Comparison of ENCODE assay signal across 28 mouse cellular contexts in the genomic region with DNA sequence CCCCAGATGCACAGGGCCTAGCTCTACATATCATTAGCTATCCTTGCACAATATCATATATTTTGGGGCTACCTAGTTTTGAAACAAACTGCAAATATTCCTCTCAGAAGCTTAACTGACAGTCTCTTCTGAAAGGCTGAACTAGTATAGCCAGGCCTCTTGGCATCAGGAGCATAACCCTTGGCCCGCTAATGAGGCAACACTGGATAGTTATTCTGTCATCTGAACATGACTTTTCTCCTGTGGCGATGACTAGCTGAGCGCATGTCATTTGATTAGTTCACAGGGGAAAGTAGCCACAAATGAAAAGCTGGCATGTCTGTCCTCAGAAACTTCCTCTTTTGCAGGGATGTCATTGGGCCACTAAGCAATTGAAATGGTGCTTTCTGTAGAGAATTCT. TPM values are rescaled to one million over a fixed set of nuclear protein-coding genes. Genes with fewer than 3 reads are reported as not detected.
DNase-seq lines count a peak whose midpoint lies in the region; ATAC-seq lines count a peak whose summit lies in the region.
"Had no signal": no experiment of that assay in that cellular context is flagged by ENCODE, and none has a peak within 500 bp of the region (broad histone marks: within the 10 kb centered on the region; RNA-seq: fewer than 3 reads in every experiment).

No protein-coding gene starts in this region.

- WGBS in heart, embryonic 10.5 days, result 88% methylated on average over 3 of the region's 3 CpGs
- 93% methylated on average over 3 of the region's 3 CpGs for WGBS in midbrain, embryonic 11.5 days
- 92% methylated on average over 3 of the region's 3 CpGs for WGBS in midbrain, embryonic 10.5 days

- H3K4me1 ChIP-seq in heart, embryonic 10.5 days, result no peaks in the 10 kb centered on the region
- H3K4me1 ChIP-seq in midbrain, embryonic 11.5 days (ENCODE audit: control insufficient read depth, insufficient read depth, low read length), result no peaks in the 10 kb centered on the region
- H3K4me1 ChIP-seq in midbrain, embryonic 10.5 days, result no peaks in the 10 kb centered on the region
- H3K4me1 ChIP-seq: embryonic facial prominence, embryonic 13.5 days; embryonic facial prominence, embryonic 15.5 days; forebrain, embryonic 13.5 days; forebrain, embryonic 15.5 days had no signal

- H3K36me3 ChIP-seq in heart, embryonic 10.5 days, result no peaks in the 10 kb centered on the region
- no peaks in the 10 kb centered on the region for H3K36me3 ChIP-seq in midbrain, embryonic 11.5 days (ENCODE audit: control insufficient read depth, insufficient read depth, low read length)
- no peaks in the 10 kb centered on the region for H3K36me3 ChIP-seq in midbrain, embryonic 10.5 days
- H3K36me3 ChIP-seq: embryonic facial prominence, embryonic 13.5 days; embryonic facial prominence, embryonic 15.5 days; forebrain, embryonic 15.5 days; G1E had no signal

- no peak overlapping the region for H3K9ac ChIP-seq in midbrain, embryonic 11.5 days (ENCODE audit: low read length)
- H3K9ac ChIP-seq: embryonic facial prominence, embryonic 13.5 days; embryonic facial prominence, embryonic 15.5 days; forebrain, embryonic 13.5 days; forebrain, embryonic 15.5 days; forebrain, postnatal 0 days had no signal

- no peaks in the 10 kb centered on the region for H3K9me3 ChIP-seq in heart, embryonic 10.5 days
- no peaks in the 10 kb centered on the region for H3K9me3 ChIP-seq in midbrain, embryonic 11.5 days (ENCODE audit: control insufficient read depth, low read length)
- H3K9me3 ChIP-seq in midbrain, embryonic 10.5 days (replicated peaks), result no peaks in the 10 kb centered on the region
- H3K9me3 ChIP-seq: embryonic facial prominence, embryonic 13.5 days; embryonic facial prominence, embryonic 15.5 days; forebrain, embryonic 13.5 days; forebrain, embryonic 15.5 days had no signal

- H3K4me3 ChIP-seq in heart, embryonic 10.5 days, result no peak overlapping the region
- H3K4me3 ChIP-seq in midbrain, embryonic 11.5 days (ENCODE audit: low read depth, low read length), result no peak overlapping the region
- no peak overlapping the region for H3K4me3 ChIP-seq in midbrain, embryonic 10.5 days
- H3K4me3 ChIP-seq: embryonic facial prominence, embryonic 13.5 days; embryonic facial prominence, embryonic 15.5 days; erythroblast, embryonic 14.5 days; forebrain, embryonic 13.5 days; forebrain, embryonic 15.5 days had no signal

- H3K27ac ChIP-seq in heart, embryonic 10.5 days, result no peak overlapping the region
- H3K27ac ChIP-seq in midbrain, embryonic 11.5 days (ENCODE audit: low read depth, low read length), result no peak overlapping the region
- no peak overlapping the region for H3K27ac ChIP-seq in midbrain, embryonic 10.5 days (replicated peaks)
- H3K27ac ChIP-seq: embryonic facial prominence, embryonic 13.5 days; embryonic facial prominence, embryonic 15.5 days; forebrain, embryonic 13.5 days; forebrain, embryonic 15.5 days had no signal

- no peak overlapping the region for H3K4me2 ChIP-seq in midbrain, embryonic 11.5 days
- H3K4me2 ChIP-seq: embryonic facial prominence, embryonic 13.5 days; embryonic facial prominence, embryonic 15.5 days; forebrain, embryonic 13.5 days; forebrain, embryonic 15.5 days had no signal

- no peak for ATAC-seq in midbrain, embryonic 11.5 days (ENCODE audit: low FRiP score)
- ATAC-seq: activated CD4-positive, CD25-positive, alpha-beta regulatory T cell, adult 4 months; forebrain, embryonic 13.5 days; forebrain, embryonic 15.5 days; forebrain, postnatal 0 days; Patski had no signal

- H3K27me3 ChIP-seq in heart, embryonic 10.5 days (ENCODE audit: insufficient read depth, poor library complexity, severe bottlenecking), result no peaks in the 10 kb centered on the region
- H3K27me3 ChIP-seq in midbrain, embryonic 11.5 days (ENCODE audit: control insufficient read depth, insufficient read depth, low read length), result no peaks in the 10 kb centered on the region
- no peaks in the 10 kb centered on the region for H3K27me3 ChIP-seq in midbrain, embryonic 10.5 days (ENCODE audit: low read depth, poor library complexity, severe bottlenecking)
- H3K27me3 ChIP-seq: CH12.LX; embryonic facial prominence, embryonic 13.5 days; embryonic facial prominence, embryonic 15.5 days; forebrain, embryonic 13.5 days; forebrain, embryonic 15.5 days; Patski had no signal

- intact Hi-C loops in heart, postnatal 10 days (cut with DNase I), result no loop called here
- intact Hi-C loops in gastrocnemius, postnatal 14 days (cut with DNase I; ENCODE audit: low total_unique reads), result no loop called here

- peak; percentile 5 for DNase-seq in adrenal gland, postnatal 14 days
- DNase-seq in adrenal gland, postnatal 4 days (ENCODE audit: low spot score in 2 of 2), result no peak
- DNase-seq in heart, embryonic 10.5 days (ENCODE audit: low spot score), result peak; percentile 47
- no peak for DNase-seq in heart, postnatal 10 days
- DNase-seq in midbrain, embryonic 11.5 days (ENCODE audit: low spot score, missing footprints), result peak; percentile 10
- DNase-seq in midbrain, embryonic 10.5 days (ENCODE audit: low spot score), result no peak
- peak; percentile 57 for DNase-seq in fat pad, adult 2 months (ENCODE audit: extremely low read depth, low read depth, low spot score)
- DNase-seq in gastrocnemius, postnatal 14 days, result no peak
- DNase-seq: adrenal gland, adult 2 months; adrenal gland, postnatal 36 days; cerebellum, adult 11 months; cerebellum, adult 18-20 months; cerebellum, adult 8-10 months; cerebellum, adult 9-11 months; cerebellum, postnatal 14 days; cerebellum, postnatal 36 days; embryo, embryonic 11 days; forebrain, postnatal 0 days had no signal

RNA-seq across cellular contexts. Expression of gene Irx2, which starts 29.4 kb away (rescaled TPM):
- total RNA-seq in adrenal gland, postnatal 14 days (2021), result 0.41 and 0.45 TPM in 2 replicates
- 1 to 10 TPM; 1.8 to 4.9 TPM for total RNA-seq in adrenal gland, postnatal 4 days (2021)
- 10.1 and 12.8 TPM in 2 replicates for polyA plus RNA-seq in heart, embryonic 10.5 days (2016; fragmentation: Nextera tagmentation; extraction: Ambion mirVana)
- 1 to 10 TPM; 4.3 to 5.8 TPM for total RNA-seq in heart, postnatal 10 days (2021)
- polyA plus RNA-seq in midbrain, embryonic 11.5 days (2014; fragmentation: Nextera tagmentation; extraction: Ambion mirVana), result 38.6 and 38.9 TPM in 2 replicates
- polyA plus RNA-seq in midbrain, embryonic 10.5 days (2016; fragmentation: Nextera tagmentation; extraction: Ambion mirVana), result 26.8 and 28.1 TPM in 2 replicates
- not detected for total RNA-seq in gastrocnemius, postnatal 14 days (2021)
- total RNA-seq: CH12.LX; common myeloid progenitor, adult 5-6 weeks had no signal
- polyA plus RNA-seq: activated CD4-positive, CD25-positive, alpha-beta regulatory T cell, adult 4 months; erythroblast, embryonic 14.5 days; G1E had no signal

Comparison
In these comparisons a context has a peak if more than half of its experiments do, and no peak if none do; other contexts are left out.
1. DNase-seq: peak in adrenal gland, postnatal 14 days (single experiment), heart, embryonic 10.5 days (single experiment), midbrain, embryonic 11.5 days (single experiment) and fat pad, adult 2 months (single experiment); none in adrenal gland, postnatal 4 days (0 of 2), heart, postnatal 10 days (0 of 2), midbrain, embryonic 10.5 days (single experiment) and gastrocnemius, postnatal 14 days (single experiment).